Mouse (Mus musculus) spleen, adult 2 months (tissue): ENCODE results near the gene Suox. TPM values are rescaled to one million over a fixed set of nuclear protein-coding genes. Genes with fewer than 3 reads are reported as not detected.
A peak's percentile ranks its signal among the peaks of the same experiment; 100 is the strongest.

Experiments
- DNase-seq, 2 experiments: peaks; one replicate each; pipeline versions ENCODE4 v3.0.0 to v3.0.0-alpha.2; 2012 to 2021; ENCODE audit warnings: low spot score in 2 of 2, low read depth in 1 of 2
- H3K27ac ChIP-seq: fragments of 200-500 bp; 2 replicates; pipeline ENCODE4 v1.5.1; 2012; ENCODE audit warnings: low read length, inconsistent platforms; ENCODE audit not compliant: insufficient read depth
- H3K27me3 ChIP-seq: fragments of 200-500 bp; 2 replicates; pipeline ENCODE4 v1.6.1; 2012; ENCODE audit warnings: mild to moderate bottlenecking, moderate library complexity, low read length, inconsistent platforms; ENCODE audit not compliant: control insufficient read depth, insufficient read depth
- H3K36me3 ChIP-seq: fragments of 200-500 bp; 2 replicates; pipeline ENCODE4 v1.6.1; 2012; ENCODE audit warnings: mild to moderate bottlenecking, low read length, inconsistent platforms; ENCODE audit not compliant: control insufficient read depth, insufficient read depth
- H3K4me1 ChIP-seq: fragments of 200-500 bp; 2 replicates; pipeline ENCODE4 v1.6.1; 2011; ENCODE audit warnings: inconsistent platforms; ENCODE audit not compliant: control insufficient read depth, insufficient read depth, insufficient read length
- H3K4me3 ChIP-seq: fragments of 200-500 bp; 2 replicates; pipeline ENCODE4 v1.5.1; 2011; ENCODE audit warnings: mild to moderate bottlenecking, inconsistent platforms; ENCODE audit not compliant: insufficient read depth, insufficient read length; ENCODE audit errors: extremely low read depth
- CTCF ChIP-seq: fragments of 200-500 bp; IDR thresholded peaks from 2 replicates; pipeline ENCODE4 v1.5.1; 2011; ENCODE audit warnings: mild to moderate bottlenecking, inconsistent platforms; ENCODE audit not compliant: insufficient read depth, insufficient read length, insufficient replicate concordance; ENCODE audit errors: extremely low read depth
- POLR2A ChIP-seq: fragments of 200-500 bp; IDR thresholded peaks from 2 replicates; pipeline ENCODE4 v1.6.1; 2011; ENCODE audit warnings: low read depth, low read length, inconsistent platforms
- WGBS: fragments of 180-500 bp; shearing (Covaris S2); methylation state at CpG from one replicate; pipeline ENCODE4 v1.1.7; 2018; 5-methylcytosine and 5-hydroxymethylcytosine counted together
- polyA plus RNA-seq: library from polyadenylated mRNA; depleted of rRNA; stranded (reverse); fragments of >200 nt; gene quantifications from 2 replicates; pipeline ENCODE4 v1.2.3, GENCODE M21; 2012

The Suox gene
- polyA plus RNA-seq, 1 experiment, result 6.9 TPM

DNA sequence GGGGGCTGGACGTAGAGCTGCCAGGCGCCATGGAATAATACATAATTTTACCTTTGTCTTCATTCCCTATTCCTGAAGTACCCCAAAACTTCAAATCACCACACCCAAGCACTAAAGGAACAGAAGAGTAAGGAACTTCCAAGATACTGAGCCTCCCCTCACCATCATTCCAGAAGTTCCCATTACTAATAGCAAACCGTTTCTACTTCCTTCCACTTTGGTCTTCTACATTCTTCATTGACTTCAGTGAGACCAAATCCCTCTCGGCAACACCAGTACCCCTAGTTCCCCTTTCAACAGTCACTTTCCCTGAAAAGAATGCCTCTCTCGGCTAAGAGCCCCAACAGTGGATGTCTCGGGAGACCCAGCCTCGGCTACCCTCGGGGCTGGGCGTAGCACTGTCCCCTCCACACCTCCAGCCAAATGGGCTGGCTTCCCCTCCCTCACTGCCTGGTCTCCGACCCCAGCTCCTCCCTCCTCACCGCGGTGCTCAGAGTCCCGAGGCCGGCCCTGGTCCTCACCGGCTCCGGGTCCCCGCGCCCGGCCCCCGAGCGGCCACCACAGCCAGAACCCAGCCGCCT is 21.6 kb upstream of the Suox start:
- DNase-seq, result no peak
- peaks cover 7% of the 10 kb centered on the region; the same call in 1 of the 2 replicates for H3K4me1 ChIP-seq
- peaks cover 5% of the 10 kb centered on the region for H3K36me3 ChIP-seq
- no peaks in the 10 kb centered on the region for H3K27me3 ChIP-seq
- TF ChIP-seq POLR2A (no peak), CTCF (no peak)
- peak overlapping the region; percentile 83 for H3K4me3 ChIP-seq
- under 1% methylated on average over 21 of the region's 22 CpGs for WGBS
- peak overlapping the region; percentile 92 for H3K27ac ChIP-seq

DNA sequence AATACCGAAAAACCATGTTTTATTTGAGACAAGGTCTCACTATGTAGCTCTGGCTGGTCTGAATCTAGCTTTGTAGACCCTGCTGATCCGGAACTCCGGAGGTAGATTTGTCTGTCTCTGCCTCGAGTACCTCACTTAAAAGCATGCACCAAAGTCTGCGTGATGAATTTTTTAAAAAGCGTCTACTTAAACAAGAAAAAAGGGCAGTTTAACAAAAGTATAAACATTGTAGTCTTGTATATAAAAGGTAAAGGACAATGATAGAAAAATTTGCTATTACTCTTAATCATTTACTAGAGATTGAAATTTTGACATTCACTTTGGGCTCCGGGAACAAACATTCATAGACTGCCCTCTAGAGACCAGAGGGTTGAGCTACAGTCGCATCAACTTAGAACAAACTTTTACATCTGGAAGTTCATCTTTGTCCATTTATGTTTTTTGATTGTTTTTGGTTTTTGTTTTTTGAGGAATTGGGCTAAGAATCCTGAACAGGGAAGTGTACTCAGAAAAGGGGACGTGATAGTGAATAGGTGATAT is 666 bp upstream of the Suox start:
- Histone ChIP-seq H3K27me3 (no peaks in the 10 kb centered on the region), H3K36me3 (peaks cover 6% of the 10 kb centered on the region), H3K4me3 (peak overlapping the region; percentile 78), H3K27ac (peak overlapping the region; percentile 89), H3K4me1 (peaks cover 5% of the 10 kb centered on the region; the same call in 1 of the 2 replicates)
- WGBS, result 1% methylated on average over 9 of the region's 9 CpGs
- TF ChIP-seq POLR2A (no peak), CTCF (peak; percentile 25; the same call in 1 of the 2 replicates)
- peak; percentile 29 to 41 for DNase-seq

- Histone ChIP-seq H3K27ac (no peak overlapping the region), H3K4me3 (no peak overlapping the region), H3K27me3 (0 out of 2 replicates have a peak, but pooled peaks cover under 1% of the 10 kb centered on the region), H3K36me3 (peaks cover 4% of the 10 kb centered on the region), H3K4me1 (peaks cover 11% of the 10 kb centered on the region)
- no peak for DNase-seq
- TF ChIP-seq POLR2A (no peak), CTCF (no peak)
- 95% methylated on average over 9 of the region's 9 CpGs for WGBS
These were observed 2.7 kb downstream of the Suox start for GRCm38 (mm10) chr10:128671148-128671547.

DNA sequence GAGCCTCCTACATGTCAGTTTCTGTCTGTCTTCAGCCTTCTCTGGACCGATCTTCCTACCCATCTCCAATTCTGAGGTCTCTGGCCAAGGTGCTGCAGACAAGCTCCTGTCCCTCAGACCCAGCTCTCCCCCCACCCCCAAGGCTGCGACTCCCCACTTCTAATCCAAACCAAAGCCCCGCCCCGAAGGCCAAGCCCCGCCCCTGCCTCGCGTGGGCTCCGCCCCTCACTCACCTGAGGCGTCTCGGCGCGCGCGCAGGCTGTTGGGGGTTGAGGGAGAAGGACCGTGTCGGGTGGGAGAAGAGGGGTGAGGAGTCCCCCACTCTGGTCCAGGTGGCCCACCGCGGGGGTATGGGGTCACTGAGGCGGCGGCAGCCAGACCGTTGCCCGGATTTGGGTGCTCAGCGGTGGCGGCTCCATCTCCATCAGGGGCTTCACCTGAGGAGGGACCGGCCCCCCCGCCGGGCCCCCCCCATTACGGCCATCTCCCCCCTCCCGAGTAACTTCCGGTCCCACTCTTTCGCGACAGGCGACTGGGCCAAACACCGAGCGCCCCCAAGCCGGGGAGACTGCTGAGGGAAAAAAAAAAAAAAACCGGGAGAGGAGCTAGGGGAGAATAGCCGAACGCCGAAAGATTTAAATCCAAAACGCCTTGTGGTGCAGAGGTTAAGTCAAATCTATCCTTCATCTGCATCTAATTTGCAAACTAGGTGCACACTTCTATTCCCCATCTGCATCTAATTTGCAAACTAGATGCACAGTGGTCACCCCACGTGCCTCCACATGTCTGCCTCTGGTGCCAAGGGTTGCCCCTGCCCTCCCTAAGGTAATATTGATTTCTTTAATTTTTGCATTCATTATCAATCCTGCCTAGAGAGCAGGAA is 4.8 kb downstream of the Suox start:
- Histone ChIP-seq H3K27ac (no peak overlapping the region), H3K4me1 (peaks cover 11% of the 10 kb centered on the region), H3K36me3 (peaks cover 4% of the 10 kb centered on the region), H3K4me3 (peak overlapping the region; percentile 59), H3K27me3 (0 out of 2 replicates have a peak, but pooled peaks cover 1% of the 10 kb centered on the region)
- TF ChIP-seq POLR2A (no peak), CTCF (no peak)
- DNase-seq, result peak in 1 of 2 experiments; percentile 31
- WGBS, result 4% methylated on average over 42 of the region's 42 CpGs

DNA sequence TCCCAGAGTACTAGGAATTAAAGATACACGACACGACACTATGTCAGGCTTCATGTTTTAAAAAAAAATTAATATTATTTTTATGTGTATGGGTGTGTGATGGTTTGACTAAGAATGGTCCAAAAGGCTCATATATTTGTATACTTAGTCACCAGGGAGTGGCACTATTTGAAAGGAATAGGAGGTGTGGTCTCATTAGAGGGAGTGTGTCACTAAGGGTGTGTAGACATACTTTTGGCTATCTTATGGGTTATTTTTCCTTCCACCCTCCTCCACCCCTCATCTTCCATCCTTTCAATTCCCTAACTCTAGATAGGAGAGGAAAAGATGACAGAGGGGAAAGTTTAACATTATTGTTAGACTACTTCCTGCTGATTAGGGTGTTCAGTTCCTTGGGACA is 8.1 kb downstream of the Suox start:
- Histone ChIP-seq H3K36me3 (0 out of 2 replicates have a peak, but pooled peaks cover under 1% of the 10 kb centered on the region), H3K27me3 (0 out of 2 replicates have a peak, but pooled peaks cover 1% of the 10 kb centered on the region), H3K4me3 (no peak overlapping the region), H3K4me1 (peaks cover 7% of the 10 kb centered on the region), H3K27ac (no peak overlapping the region)
- 96% methylated on average over 2 of the region's 2 CpGs for WGBS
- TF ChIP-seq POLR2A, result no peak
- no peak for TF ChIP-seq CTCF
- DNase-seq, result no peak

GRCm38 (mm10) chr10:128665307-128665706 is 8.6 kb downstream of the Suox start:
- DNase-seq, result no peak
- Histone ChIP-seq H3K27ac (no peak overlapping the region), H3K4me1 (peaks cover 7% of the 10 kb centered on the region), H3K27me3 (0 out of 2 replicates have a peak, but pooled peaks cover 1% of the 10 kb centered on the region), H3K4me3 (no peak overlapping the region), H3K36me3 (no peaks in the 10 kb centered on the region)
- TF ChIP-seq CTCF, result no peak
- no peak for TF ChIP-seq POLR2A
- 76% methylated on average over 3 of the region's 3 CpGs for WGBS
